Mouse (Mus musculus) E14TG2a.4 (cell line): Measurements from ENCODE around the gene Gm10717.
"Not testable (repeated sequence)": the region's sequence is repeated elsewhere in the genome, so short reads cannot be mapped to it uniquely, and the experiment has no call there.

Experiments
- CTCF ChIP-seq: conservative IDR thresholded peaks from 2 replicates; pipeline ENCODE4 v1.5.1; 2014; ENCODE audit warnings: low read length
- POU5F1 ChIP-seq: IDR thresholded peaks from 2 replicates; pipeline ENCODE4 v1.6.1; 2014; ENCODE audit warnings: low read length, borderline replicate concordance

DNA sequence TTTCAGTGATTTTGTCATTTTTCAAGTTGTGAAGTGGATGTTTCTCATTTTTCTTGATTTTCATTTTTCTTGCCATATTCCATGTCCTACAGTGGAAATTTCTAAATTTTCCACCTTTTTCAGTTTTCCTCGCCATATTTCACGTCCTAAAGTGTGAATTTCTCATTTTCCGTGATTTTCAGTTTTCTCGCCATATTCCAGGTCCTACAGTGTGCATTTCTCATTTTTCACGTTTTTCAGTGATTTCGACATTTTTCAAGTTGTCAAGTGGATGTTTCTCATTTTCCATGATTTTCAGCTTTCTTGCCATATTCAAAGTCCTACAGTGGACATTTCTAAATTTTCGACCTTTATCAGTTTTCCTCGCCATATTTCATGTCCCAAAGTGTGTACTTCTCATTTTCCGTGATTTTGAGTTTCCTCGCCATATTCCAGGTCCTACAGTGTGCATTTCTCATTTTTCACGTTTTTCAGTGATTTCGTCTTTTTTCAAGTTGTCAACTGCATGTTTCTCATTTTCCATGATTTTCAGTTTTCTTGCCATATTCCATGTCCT, at the start of gene Gm10717:
- not testable (repeated sequence) for TF ChIP-seq CTCF, POU5F1
